Mouse (Mus musculus) intestine, postnatal 0 days (tissue): ENCODE data around the gene Ezh1. TPM values are rescaled to one million over a fixed set of nuclear protein-coding genes. Genes with fewer than 3 reads are reported as not detected.

Experiments used
- ATAC-seq: fragments of 200-750 bp; cut with Nextera tagmentation; 2 replicates; pipeline ENCODE4 v1.8.0; 2017; ENCODE audit warnings: mild to moderate bottlenecking, moderate TSS enrichment, moderate library complexity
- H3K27ac ChIP-seq: fragments of 300-500 bp; sonication (generic); 2 replicates; pipeline ENCODE4 v1.5.1; 2014; ENCODE audit warnings: mild to moderate bottlenecking, low read depth, low read length, moderate library complexity
- H3K27me3 ChIP-seq: fragments of 300-500 bp; sonication (generic); replicated peaks from 2 replicates; pipeline ENCODE4 v1.6.1; 2014; ENCODE audit warnings: low read length, mixed read lengths; ENCODE audit not compliant: control insufficient read depth, insufficient read depth
- H3K36me3 ChIP-seq: fragments of 300-500 bp; sonication (generic); 2 replicates; pipeline ENCODE4 v1.6.1; 2014; ENCODE audit warnings: mild to moderate bottlenecking, moderate library complexity; ENCODE audit not compliant: control insufficient read depth, insufficient read depth
- H3K4me1 ChIP-seq: fragments of 300-500 bp; sonication (generic); replicated peaks from 2 replicates; pipeline ENCODE4 v1.6.1; 2014; ENCODE audit warnings: antibody characterized with exemption, low read length, mixed read lengths; ENCODE audit not compliant: control insufficient read depth, insufficient read depth
- H3K4me2 ChIP-seq: fragments of 300-500 bp; sonication (generic); replicated peaks from 2 replicates; pipeline ENCODE4 v1.6.1; 2014; ENCODE audit warnings: low read depth, mild to moderate bottlenecking, moderate library complexity
- H3K4me3 ChIP-seq: fragments of 300-500 bp; sonication (generic); 2 replicates; pipeline ENCODE4 v1.5.1; 2014; ENCODE audit warnings: low read depth, low read length
- H3K9ac ChIP-seq: fragments of 300-500 bp; sonication (generic); 2 replicates; pipeline ENCODE4 v1.6.1; 2014; ENCODE audit warnings: mild to moderate bottlenecking, low read depth, low read length
- H3K9me3 ChIP-seq: fragments of 300-500 bp; sonication (generic); 2 replicates; pipeline ENCODE4 v1.6.1; 2016; ENCODE audit warnings: mixed run types; ENCODE audit not compliant: control insufficient read depth
- CTCF ChIP-seq: sonication (generic); IDR thresholded peaks from 2 replicates; pipeline ENCODE4 v1.5.1; 2016; ENCODE audit warnings: low read depth, mild to moderate bottlenecking, control low read depth, antibody characterized with exemption, moderate library complexity
- WGBS: fragments of 180-500 bp; shearing (Covaris S2); extraction: QIAGEN DNeasy Blood & Tissue Kit; methylation state at CpG from one replicate; pipeline ENCODE4 v1.1.7; 2014; 5-methylcytosine and 5-hydroxymethylcytosine counted together
- polyA plus RNA-seq: library from polyadenylated mRNA; unstranded; fragments of >200 nt; fragmentation: Nextera tagmentation; extraction: Ambion mirVana; gene quantifications from 2 replicates; pipeline ENCODE4 v1.2.1, GENCODE M21; 2015

Gene Ezh1
- polyA plus RNA-seq, 1 experiment from 2014 or later, result 9.8 TPM

- no peaks in the 10 kb centered on the region for H3K27me3 ChIP-seq
- H3K36me3 ChIP-seq, result peaks cover 75% of the 10 kb centered on the region
- no peaks in the 10 kb centered on the region for H3K9me3 ChIP-seq
- H3K4me2 ChIP-seq, result no peak overlapping the region
- no peak overlapping the region for H3K9ac ChIP-seq
- no peak overlapping the region for H3K27ac ChIP-seq
- no peak overlapping the region for H3K4me3 ChIP-seq
- no peak for ATAC-seq
- 80% methylated on average over 3 of the region's 3 CpGs for WGBS
- H3K4me1 ChIP-seq, result no peaks in the 10 kb centered on the region
- TF ChIP-seq CTCF, result no peak
These were observed 26.7 kb downstream of the Ezh1 start for GRCm38 (mm10) chr11:101199555-101199954.

- peaks cover 75% of the 10 kb centered on the region for H3K36me3 ChIP-seq
These were observed 30.1 kb downstream of the Ezh1 start for GRCm38 (mm10) chr11:101196175-101196574.

GRCm38 (mm10) chr11:101195571-101195970 is 30.7 kb downstream of the Ezh1 start:
- H3K9ac ChIP-seq, result no peak overlapping the region
- no peak overlapping the region for H3K4me3 ChIP-seq
- no peak overlapping the region for H3K27ac ChIP-seq
- no peak overlapping the region for H3K4me2 ChIP-seq
- WGBS, result 82% methylated on average over 8 of the region's 8 CpGs
- no peaks in the 10 kb centered on the region for H3K9me3 ChIP-seq
- peaks cover 74% of the 10 kb centered on the region for H3K36me3 ChIP-seq
- no peaks in the 10 kb centered on the region for H3K27me3 ChIP-seq
- H3K4me1 ChIP-seq, result no peaks in the 10 kb centered on the region
- no peak for TF ChIP-seq CTCF
- ATAC-seq, result no peak

More at GRCm38 (mm10) chr11:101196175-101196574, 30.1 kb downstream of the Ezh1 start:
- ATAC-seq, result no peak
- H3K27me3 ChIP-seq, result no peaks in the 10 kb centered on the region
- H3K4me3 ChIP-seq, result no peak overlapping the region
- H3K9me3 ChIP-seq, result no peaks in the 10 kb centered on the region
- H3K27ac ChIP-seq, result no peak overlapping the region
- no peaks in the 10 kb centered on the region for H3K4me1 ChIP-seq
- no peak overlapping the region for H3K4me2 ChIP-seq
- TF ChIP-seq CTCF, result no peak
- WGBS, result 82% methylated on average over 8 of the region's 8 CpGs
- H3K9ac ChIP-seq, result no peak overlapping the region

GRCm38 (mm10) chr11:101195101-101195500 is 31.2 kb downstream of the Ezh1 start:
- H3K9me3 ChIP-seq, result no peaks in the 10 kb centered on the region
- no peak overlapping the region for H3K27ac ChIP-seq
- no peak for ATAC-seq
- no peaks in the 10 kb centered on the region for H3K27me3 ChIP-seq
- no peak overlapping the region for H3K9ac ChIP-seq
- H3K4me2 ChIP-seq, result no peak overlapping the region
- 71% methylated on average over 1 of the region's 1 CpGs for WGBS
- peaks cover 70% of the 10 kb centered on the region for H3K36me3 ChIP-seq
- H3K4me3 ChIP-seq, result no peak overlapping the region
- TF ChIP-seq CTCF, result no peak
- no peaks in the 10 kb centered on the region for H3K4me1 ChIP-seq

GRCm38 (mm10) chr11:101194643-101195042 is 31.6 kb downstream of the Ezh1 start:
- ATAC-seq, result no peak
- peaks cover 67% of the 10 kb centered on the region for H3K36me3 ChIP-seq

GRCm38 (mm10) chr11:101194137-101194536 is 32.1 kb downstream of the Ezh1 start:
- Histone ChIP-seq H3K4me2 (no peak overlapping the region), H3K36me3 (peaks cover 62% of the 10 kb centered on the region), H3K9me3 (no peaks in the 10 kb centered on the region), H3K4me1 (no peaks in the 10 kb centered on the region), H3K27me3 (no peaks in the 10 kb centered on the region), H3K9ac (no peak overlapping the region), H3K4me3 (no peak overlapping the region), H3K27ac (no peak overlapping the region)
- TF ChIP-seq CTCF, result no peak
- WGBS, result 70% methylated on average over 5 of the region's 5 CpGs
- ATAC-seq, result no peak

More at GRCm38 (mm10) chr11:101194643-101195042, 31.6 kb downstream of the Ezh1 start:
- WGBS, result 91% methylated on average over 6 of the region's 6 CpGs
- no peaks in the 10 kb centered on the region for H3K27me3 ChIP-seq
- no peak overlapping the region for H3K9ac ChIP-seq
- no peak for TF ChIP-seq CTCF
- no peak overlapping the region for H3K4me2 ChIP-seq
- H3K4me1 ChIP-seq, result no peaks in the 10 kb centered on the region
- H3K27ac ChIP-seq, result no peak overlapping the region
- no peaks in the 10 kb centered on the region for H3K9me3 ChIP-seq
- no peak overlapping the region for H3K4me3 ChIP-seq

GRCm38 (mm10) chr11:101193076-101193475 is 33.2 kb downstream of the Ezh1 start:
- no peak for ATAC-seq
- Histone ChIP-seq H3K9ac (no peak overlapping the region), H3K4me1 (no peaks in the 10 kb centered on the region), H3K4me2 (no peak overlapping the region), H3K27ac (no peak overlapping the region), H3K4me3 (no peak overlapping the region), H3K9me3 (no peaks in the 10 kb centered on the region), H3K36me3 (peaks cover 52% of the 10 kb centered on the region), H3K27me3 (no peaks in the 10 kb centered on the region)
- WGBS, result 89% methylated on average over 7 of the region's 7 CpGs
- no peak for TF ChIP-seq CTCF
